Mouse (Mus musculus) heart, adult 2 months (tissue): ENCODE measurements around the gene Atp13a2. TPM values are rescaled to one million over a fixed set of nuclear protein-coding genes. Genes with fewer than 3 reads are reported as not detected.

Experiments used
- DNase-seq, 2 experiments: peaks; one replicate each; pipeline ENCODE4 v3.0.0; 2021
- H3K27ac ChIP-seq: fragments of 200-600 bp; 2 replicates; pipeline ENCODE4 v1.8.1; 2022
- H3K27me3 ChIP-seq: fragments of 200-500 bp; 2 replicates; pipeline ENCODE4 v1.6.1; 2012; ENCODE audit warnings: mild to moderate bottlenecking, low read length, inconsistent platforms, mixed read lengths; ENCODE audit not compliant: control insufficient read depth, insufficient read depth
- H3K36me3 ChIP-seq: fragments of 200-500 bp; 2 replicates; pipeline ENCODE4 v1.6.1; 2012; ENCODE audit warnings: low read length, inconsistent platforms; ENCODE audit not compliant: control insufficient read depth, insufficient read depth
- H3K4me1 ChIP-seq: fragments of 200-500 bp; 2 replicates; pipeline ENCODE4 v1.6.1; 2011; ENCODE audit warnings: low read length; ENCODE audit not compliant: control insufficient read depth, insufficient read depth
- H3K4me3 ChIP-seq: fragments of 200-600 bp; 2 replicates; pipeline ENCODE4 v1.8.1; 2022
- H3K79me2 ChIP-seq: fragments of 200-500 bp; replicated peaks from 2 replicates; pipeline ENCODE4 v1.6.1; 2012; ENCODE audit warnings: mild to moderate bottlenecking, inconsistent platforms, low read length, moderate library complexity, mixed read lengths; ENCODE audit not compliant: control insufficient read depth, insufficient read depth
- H3K9ac ChIP-seq: fragments of 200-500 bp; 2 replicates; pipeline ENCODE4 v1.6.1; 2012; ENCODE audit warnings: low read depth, mild to moderate bottlenecking, control low read depth, inconsistent platforms, low read length, mixed read lengths
- CTCF ChIP-seq: fragments of 200-600 bp; IDR thresholded peaks from 2 replicates; pipeline ENCODE4 v1.8.1; 2022; ENCODE audit warnings: antibody characterized with exemption, mild to moderate bottlenecking, moderate library complexity
- EP300 ChIP-seq: fragments of 200-500 bp; IDR thresholded peaks from 2 replicates; pipeline ENCODE4 v1.6.1; 2011; ENCODE audit warnings: low read depth, low read length, control low read depth; ENCODE audit not compliant: insufficient read depth
- POLR2A ChIP-seq: fragments of 200-500 bp; IDR thresholded peaks from 2 replicates; pipeline ENCODE4 v1.6.1; 2011; ENCODE audit warnings: mild to moderate bottlenecking, low read depth, low read length, control low read depth; ENCODE audit not compliant: insufficient read depth
- WGBS: fragments of 180-500 bp; shearing (Covaris S2); methylation state at CpG from one replicate; pipeline ENCODE4 v1.1.7; 2018; 5-methylcytosine and 5-hydroxymethylcytosine counted together
- intact Hi-C: fragments of 180-260 bp; cut with DNase I; formaldehyde crosslinking; loops from one replicate; pipeline ENCODE4 v1.15.1; 2025
- polyA plus RNA-seq: library from polyadenylated mRNA; depleted of rRNA; stranded (reverse); fragments of >200 nt; gene quantifications from 2 replicates; pipeline ENCODE4 v1.2.3, GENCODE M21; 2012
- total RNA-seq, 2 experiments: library from RNA; stranded (reverse); gene quantifications; 2 replicates each; pipeline ENCODE4 v1.2.3; 2021

Gene Atp13a2
- total and polyA plus RNA-seq, 3 experiments = 15.1 to 34.8 (median 17.7) TPM

- Histone ChIP-seq H3K36me3 (no peaks in the 10 kb centered on the region), H3K4me3 (no peak overlapping the region), H3K27ac (no peak overlapping the region), H3K27me3 (no peaks in the 10 kb centered on the region), H3K4me1 (peaks cover 2% of the 10 kb centered on the region), H3K79me2 (no peaks in the 10 kb centered on the region), H3K9ac (no peak overlapping the region)
- no peak for TF ChIP-seq POLR2A
- no peak for TF ChIP-seq CTCF
- TF ChIP-seq EP300 = no peak
- DNase-seq = peak in 1 of 2 experiments; percentile 32
- 79% methylated on average over 27 of the region's 27 CpGs for WGBS
- intact Hi-C loops = no loop called here
Measured at GRCm38 (mm10) chr4:141033606-141034549, 47.2 kb downstream of the Atp13a2 start.

GRCm38 (mm10) chr4:141041117-141041516 is 54.4 kb downstream of the Atp13a2 start:
- Histone ChIP-seq H3K4me1 (no peaks in the 10 kb centered on the region), H3K9ac (no peak overlapping the region), H3K27ac (no peak overlapping the region), H3K27me3 (no peaks in the 10 kb centered on the region), H3K4me3 (no peak overlapping the region), H3K79me2 (no peaks in the 10 kb centered on the region), H3K36me3 (no peaks in the 10 kb centered on the region)
- WGBS = 61% methylated on average over 12 of the region's 12 CpGs
- intact Hi-C loops = no loop called here
- TF ChIP-seq POLR2A (no peak), CTCF (no peak), EP300 (no peak)
- no peak for DNase-seq

GRCm38 (mm10) chr4:141044816-141045215 is 58.1 kb downstream of the Atp13a2 start:
- H3K4me3 ChIP-seq = no peak overlapping the region
- no peak overlapping the region for H3K9ac ChIP-seq
- no peaks in the 10 kb centered on the region for H3K36me3 ChIP-seq
- no peaks in the 10 kb centered on the region for H3K27me3 ChIP-seq
- TF ChIP-seq CTCF (peak; percentile 88), POLR2A (no peak)
- no peak overlapping the region for H3K27ac ChIP-seq
- intact Hi-C loops = loop anchor here (1.0 kb wide), 1 partner anchor 20 kb away; no protein-coding TSS in a partner anchor
- peak; percentile 34 to 68 for DNase-seq
- H3K79me2 ChIP-seq = no peaks in the 10 kb centered on the region
- 14% methylated on average over 8 of the region's 8 CpGs for WGBS
- no peaks in the 10 kb centered on the region for H3K4me1 ChIP-seq

- Histone ChIP-seq H3K27ac (no peak overlapping the region), H3K36me3 (no peaks in the 10 kb centered on the region), H3K79me2 (no peaks in the 10 kb centered on the region), H3K9ac (no peak overlapping the region), H3K4me3 (no peak overlapping the region), H3K27me3 (no peaks in the 10 kb centered on the region), H3K4me1 (no peaks in the 10 kb centered on the region)
- no peak for DNase-seq
- 93% methylated on average over 17 of the region's 17 CpGs for WGBS
- TF ChIP-seq CTCF (no peak), POLR2A (no peak), EP300 (no peak)
- intact Hi-C loops = no loop called here
Measured at GRCm38 (mm10) chr4:141048810-141049475, 62.3 kb downstream of the Atp13a2 start.

GRCm38 (mm10) chr4:141049476-141049835 is 62.8 kb downstream of the Atp13a2 start:
- Histone ChIP-seq H3K4me1 (no peaks in the 10 kb centered on the region), H3K4me3 (no peak overlapping the region), H3K9ac (no peak overlapping the region), H3K27ac (no peak overlapping the region), H3K79me2 (no peaks in the 10 kb centered on the region), H3K27me3 (no peaks in the 10 kb centered on the region), H3K36me3 (no peaks in the 10 kb centered on the region)
- intact Hi-C loops = no loop called here
- TF ChIP-seq CTCF (no peak), EP300 (no peak), POLR2A (no peak)
- no peak for DNase-seq
- WGBS = 77% methylated on average over 4 of the region's 4 CpGs

GRCm38 (mm10) chr4:141052442-141052841 is 65.8 kb downstream of the Atp13a2 start:
- Histone ChIP-seq H3K27me3 (no peaks in the 10 kb centered on the region), H3K36me3 (no peaks in the 10 kb centered on the region), H3K9ac (no peak overlapping the region), H3K79me2 (no peaks in the 10 kb centered on the region), H3K27ac (no peak overlapping the region), H3K4me1 (no peaks in the 10 kb centered on the region), H3K4me3 (no peak overlapping the region)
- no peak for DNase-seq
- 83% methylated on average over 12 of the region's 12 CpGs for WGBS
- TF ChIP-seq CTCF (no peak), EP300 (no peak), POLR2A (no peak)
- intact Hi-C loops = no loop called here
